Mouse (Mus musculus) urinary bladder, adult 18-20 months (tissue): ENCODE data around the gene Lrfn1.
"Not testable (repeated sequence)": the region's sequence is repeated elsewhere in the genome, so short reads cannot be mapped to it uniquely, and the experiment has no call there.

Experiments
- DNase-seq, 2 experiments: peaks; one replicate each; pipeline ENCODE4 v3.0.0; 2022; ENCODE audit warnings: low spot score in 2 of 2, mixed read lengths in 2 of 2

Lrfn1 gene

DNA sequence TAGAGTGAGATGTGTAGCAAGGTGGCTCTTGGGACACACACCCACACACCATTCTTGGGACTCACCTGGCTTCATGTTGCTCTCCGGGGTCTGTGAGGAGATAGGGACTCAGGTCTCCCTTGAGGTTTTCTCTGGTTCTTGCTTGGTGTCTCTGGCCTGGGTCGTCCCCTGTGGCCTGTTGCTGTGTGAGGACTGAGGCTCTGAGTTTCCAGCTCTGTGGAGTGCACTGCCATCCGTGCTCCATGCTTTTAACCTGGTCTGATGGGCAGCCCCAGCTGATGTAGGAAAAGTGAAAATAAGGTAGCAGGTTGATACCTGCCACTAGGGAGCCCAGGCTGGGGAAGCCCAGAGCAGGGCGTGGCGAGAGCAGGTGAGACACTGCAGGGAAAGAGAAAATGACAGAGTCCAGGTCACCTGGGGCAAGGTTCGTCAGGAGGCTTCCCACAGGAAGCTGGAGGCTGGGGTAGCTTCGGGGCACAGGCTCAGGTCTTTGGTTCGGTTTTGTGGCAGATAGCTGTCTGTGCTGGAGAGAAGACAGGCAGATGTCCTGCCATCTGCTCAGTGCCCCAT is 58.7 kb downstream of the Lrfn1 start, which contains the start of gene Ifnl2:
Gene Ifnl2 (minus strand): TSS at position 51 of the 570 bp plus-strand sequence.
- DNase-seq: not testable (repeated sequence)

DNA sequence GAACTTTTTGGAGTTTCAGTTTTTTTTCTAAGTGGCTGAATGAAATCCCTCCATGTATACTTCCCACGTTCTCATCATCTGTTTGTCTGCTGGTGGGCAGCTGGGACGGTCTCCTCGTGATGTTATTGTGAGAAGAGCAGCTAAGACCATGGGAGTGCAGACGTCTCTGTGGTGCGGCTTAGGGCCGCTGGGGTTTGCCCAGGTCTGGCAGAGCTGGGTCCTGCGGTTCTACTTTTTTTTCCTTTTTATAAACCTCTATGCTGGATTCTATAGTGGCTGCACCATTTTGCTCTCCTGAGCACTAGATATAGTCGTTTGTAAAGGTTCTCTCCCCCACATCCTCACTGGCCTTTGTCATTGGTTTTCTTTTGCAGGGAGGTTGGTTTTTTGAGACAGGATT is 59.7 kb downstream of the Lrfn1 start:
- DNase-seq: no peak
